Mouse (Mus musculus) stomach, embryonic 14.5 days (tissue): ENCODE measurements around the gene Exosc8. TPM values are rescaled to one million over a fixed set of nuclear protein-coding genes. Genes with fewer than 3 reads are reported as not detected.
"Not testable (repeated sequence)": the region's sequence is repeated elsewhere in the genome, so short reads cannot be mapped to it uniquely, and the experiment has no call there.

ENCODE experiments used
- ATAC-seq: fragments of 200-750 bp; cut with Nextera tagmentation; 2 replicates; pipeline ENCODE4 v1.8.0; 2017; ENCODE audit warnings: low read depth, moderate TSS enrichment; ENCODE audit not compliant: insufficient number of reproducible peaks, insufficient read depth, low FRiP score
- H3K27ac ChIP-seq: fragments of 300-500 bp; sonication (generic); 2 replicates; pipeline ENCODE4 v1.5.1; 2014; ENCODE audit warnings: mild to moderate bottlenecking, low read length, moderate library complexity, mixed read lengths
- H3K27me3 ChIP-seq: fragments of 300-500 bp; sonication (generic); 2 replicates; pipeline ENCODE4 v1.6.1; 2014; ENCODE audit warnings: low read length, control low read depth, mixed read lengths; ENCODE audit not compliant: control insufficient read depth, insufficient read depth
- H3K36me3 ChIP-seq: fragments of 300-500 bp; sonication (generic); 2 replicates; pipeline ENCODE4 v1.6.1; 2014; ENCODE audit warnings: mild to moderate bottlenecking, control low read depth, low read length, moderate library complexity, mixed read lengths; ENCODE audit not compliant: control insufficient read depth, insufficient read depth
- H3K4me1 ChIP-seq: fragments of 300-500 bp; sonication (generic); 2 replicates; pipeline ENCODE4 v1.6.1; 2014; ENCODE audit warnings: low read length, control low read depth, mixed read lengths; ENCODE audit not compliant: control insufficient read depth, insufficient read depth
- H3K4me2 ChIP-seq: fragments of 300-500 bp; sonication (generic); replicated peaks from 2 replicates; pipeline ENCODE4 v1.6.1; 2014; ENCODE audit warnings: low read depth, low read length, control low read depth
- H3K4me3 ChIP-seq: fragments of 300-500 bp; sonication (generic); 2 replicates; pipeline ENCODE4 v1.5.1; 2014; ENCODE audit warnings: low read depth, low read length, control low read depth
- H3K9ac ChIP-seq: fragments of 300-500 bp; sonication (generic); replicated peaks from 2 replicates; pipeline ENCODE4 v1.6.1; 2014; ENCODE audit warnings: low read depth, mild to moderate bottlenecking, control low read depth, low read length, moderate library complexity, mixed read lengths
- H3K9me3 ChIP-seq: fragments of 300-500 bp; sonication (generic); 2 replicates; pipeline ENCODE4 v1.6.1; 2016; ENCODE audit warnings: low read depth, low read length, control low read depth; ENCODE audit not compliant: control insufficient read depth
- WGBS: fragments of 180-500 bp; shearing (Covaris S2); extraction: QIAGEN DNeasy Blood & Tissue Kit; methylation state at CpG from one replicate; pipeline ENCODE4 v1.1.7; 2014; 5-methylcytosine and 5-hydroxymethylcytosine counted together
- polyA plus RNA-seq: library from polyadenylated mRNA; unstranded; fragments of >200 nt; fragmentation: Nextera tagmentation; extraction: Ambion mirVana; gene quantifications from 2 replicates; pipeline ENCODE4 v1.2.1, GENCODE M21; 2014

The Exosc8 gene
- polyA plus RNA-seq, 1 experiment from 2014 or later, result 125 TPM

DNA sequence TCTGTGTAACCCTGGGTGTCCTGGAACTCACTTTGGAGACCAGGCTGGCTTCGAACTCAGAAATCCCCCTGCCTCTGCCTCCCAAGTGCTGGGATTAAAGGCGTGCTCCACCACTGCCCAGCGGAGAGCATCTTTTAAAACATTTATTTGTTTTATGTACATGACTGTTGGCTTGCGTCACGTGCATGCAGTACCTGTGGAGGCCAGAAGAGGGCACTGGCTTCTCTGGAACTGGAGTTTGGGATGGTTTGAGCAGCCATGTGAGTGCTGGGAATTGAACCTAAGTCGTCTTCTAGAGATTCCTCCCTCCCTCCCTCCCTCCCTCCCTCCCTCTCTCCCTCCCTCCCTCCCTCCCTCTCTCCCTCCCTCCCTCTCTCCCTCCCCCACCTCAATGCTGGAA lies 30.3 kb upstream of the Exosc8 start:
- peak overlapping the region; percentile 76; the same call in 1 of the 2 replicates for H3K27ac ChIP-seq
- H3K4me3 ChIP-seq, H3K27me3 ChIP-seq, H3K9me3 ChIP-seq, H3K9ac ChIP-seq, ATAC-seq, H3K4me2 ChIP-seq, H3K36me3 ChIP-seq, H3K4me1 ChIP-seq: not testable (repeated sequence)
- WGBS, result 85% methylated on average over 6 of the region's 6 CpGs

DNA sequence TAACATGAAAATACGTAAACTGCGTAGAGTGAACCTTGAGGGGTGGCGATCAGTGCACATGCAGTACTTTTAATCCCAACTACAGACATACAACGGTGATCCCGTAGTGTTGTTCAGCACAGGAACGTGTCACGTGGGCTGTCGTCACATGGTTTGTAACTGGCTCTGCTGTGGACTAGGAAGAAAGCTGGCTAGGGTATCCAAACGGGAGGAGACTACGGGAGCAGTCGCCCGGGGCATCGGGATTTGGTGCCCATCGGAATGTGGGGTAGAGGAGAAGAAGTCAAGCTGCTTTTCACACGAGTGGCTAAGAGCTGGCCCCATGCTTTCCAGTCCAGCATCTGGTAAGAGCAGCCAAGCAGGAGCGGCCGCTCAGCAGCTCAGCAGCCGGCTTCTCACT lies 29.2 kb upstream of the Exosc8 start:
- Histone ChIP-seq H3K4me2 (peak overlapping the region; percentile 18; the same call in 1 of the 2 replicates), H3K27ac (no peak overlapping the region), H3K9me3 (no peaks in the 10 kb centered on the region), H3K27me3 (no peaks in the 10 kb centered on the region), H3K4me3 (no peak overlapping the region), H3K36me3 (no peaks in the 10 kb centered on the region), H3K9ac (no peak overlapping the region), H3K4me1 (no peaks in the 10 kb centered on the region; the same call in 1 of the 2 replicates)
- ATAC-seq, result no peak
- WGBS, result 69% methylated on average over 18 of the region's 18 CpGs

DNA sequence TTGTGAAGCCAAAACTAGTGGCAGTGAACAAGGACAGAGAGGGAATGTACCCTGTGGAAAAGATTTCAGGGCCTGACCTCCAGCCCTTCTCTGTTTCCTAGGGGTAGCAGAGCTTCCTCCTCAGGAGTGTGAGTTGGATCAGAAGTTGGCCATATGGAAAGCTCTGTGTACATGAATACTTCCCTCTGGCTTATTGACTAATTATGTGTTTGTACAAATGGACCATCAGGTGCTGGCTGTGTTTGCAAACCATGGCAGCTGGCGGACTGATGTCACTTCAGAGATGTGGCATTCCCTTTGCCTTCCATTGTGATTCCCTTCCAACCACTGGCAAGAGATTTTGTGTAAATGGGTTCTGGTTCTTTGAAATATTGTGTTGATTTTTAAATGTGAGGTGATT lies 26.1 kb upstream of the Exosc8 start:
- Histone ChIP-seq H3K4me1 (peaks cover 9% of the 10 kb centered on the region; the same call in 1 of the 2 replicates), H3K4me2 (no peak overlapping the region), H3K9ac (no peak overlapping the region), H3K27ac (no peak overlapping the region), H3K27me3 (no peaks in the 10 kb centered on the region), H3K9me3 (no peaks in the 10 kb centered on the region), H3K4me3 (no peak overlapping the region), H3K36me3 (no peaks in the 10 kb centered on the region)
- WGBS, result 67% methylated on average over 1 of the region's 1 CpGs
- ATAC-seq, result no peak

DNA sequence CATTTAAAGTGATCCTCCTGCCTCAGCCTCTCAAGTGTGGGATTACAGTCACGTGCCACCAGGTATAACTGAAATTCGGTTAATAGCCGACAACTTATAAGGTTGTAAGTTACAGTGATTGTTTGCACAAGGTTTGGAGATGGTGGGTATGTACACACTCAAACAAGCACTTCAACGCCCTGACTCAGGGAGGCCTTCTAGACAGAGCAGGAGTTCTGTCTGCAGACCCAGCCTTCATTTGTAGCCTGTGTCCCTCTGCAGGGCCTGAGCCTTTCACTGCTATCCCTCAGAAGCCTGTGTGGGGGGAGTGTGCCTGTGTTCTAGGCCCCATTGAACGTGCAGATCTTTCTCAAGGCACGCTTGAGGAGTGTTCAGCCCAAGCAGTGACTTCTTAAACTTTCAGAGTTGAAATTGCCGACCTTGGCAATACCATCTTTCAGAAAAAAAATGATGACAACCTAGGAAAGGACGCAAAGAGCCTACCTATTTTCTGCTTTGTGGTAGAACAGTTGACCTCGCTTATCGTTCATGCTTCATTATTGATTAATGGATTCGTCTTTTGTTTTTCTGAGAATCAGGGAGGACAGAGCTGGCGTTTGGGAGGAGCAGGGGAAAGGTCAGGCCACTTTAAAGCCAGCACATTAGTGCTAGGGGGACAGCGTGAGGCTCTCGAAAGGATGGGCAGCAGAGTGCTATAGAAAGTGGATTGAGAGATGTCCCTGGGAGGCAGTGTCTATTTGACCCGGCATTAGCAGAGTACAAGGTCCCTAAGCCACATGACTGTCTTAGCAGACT lies 25.3 kb upstream of the Exosc8 start:
- Histone ChIP-seq H3K36me3 (no peaks in the 10 kb centered on the region), H3K9me3 (no peaks in the 10 kb centered on the region), H3K27me3 (no peaks in the 10 kb centered on the region), H3K27ac (no peak overlapping the region), H3K4me3 (no peak overlapping the region), H3K4me1 (peaks cover 9% of the 10 kb centered on the region; the same call in 1 of the 2 replicates), H3K4me2 (no peak overlapping the region), H3K9ac (no peak overlapping the region)
- WGBS, result 48% methylated on average over 15 of the region's 15 CpGs
- no peak for ATAC-seq

DNA sequence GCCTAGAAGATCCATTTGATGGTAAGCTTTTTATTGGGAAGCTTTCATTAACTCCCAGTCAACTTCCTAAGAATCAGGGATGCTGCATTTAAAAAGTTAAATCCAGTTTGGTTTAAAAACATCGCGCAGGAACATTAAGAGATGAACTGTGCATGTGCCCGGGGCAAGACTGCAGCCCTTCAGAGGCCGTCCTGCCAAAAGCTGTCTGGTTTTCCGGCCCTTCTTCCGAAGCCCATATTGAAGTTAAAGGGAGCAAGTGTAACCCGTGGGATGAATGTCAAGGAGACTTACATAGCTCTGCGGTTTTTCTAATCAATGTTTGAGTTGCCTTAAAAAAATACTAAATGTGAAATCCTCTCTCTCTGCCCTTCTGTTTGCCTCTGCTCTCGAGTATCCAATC lies 24.0 kb upstream of the Exosc8 start:
- Histone ChIP-seq H3K36me3 (no peaks in the 10 kb centered on the region), H3K9ac (no peak overlapping the region), H3K4me1 (peaks cover 9% of the 10 kb centered on the region; the same call in 1 of the 2 replicates), H3K4me3 (no peak overlapping the region), H3K27me3 (no peaks in the 10 kb centered on the region), H3K4me2 (no peak overlapping the region), H3K9me3 (no peaks in the 10 kb centered on the region), H3K27ac (no peak overlapping the region)
- ATAC-seq, result no peak
- 57% methylated on average over 9 of the region's 9 CpGs for WGBS

DNA sequence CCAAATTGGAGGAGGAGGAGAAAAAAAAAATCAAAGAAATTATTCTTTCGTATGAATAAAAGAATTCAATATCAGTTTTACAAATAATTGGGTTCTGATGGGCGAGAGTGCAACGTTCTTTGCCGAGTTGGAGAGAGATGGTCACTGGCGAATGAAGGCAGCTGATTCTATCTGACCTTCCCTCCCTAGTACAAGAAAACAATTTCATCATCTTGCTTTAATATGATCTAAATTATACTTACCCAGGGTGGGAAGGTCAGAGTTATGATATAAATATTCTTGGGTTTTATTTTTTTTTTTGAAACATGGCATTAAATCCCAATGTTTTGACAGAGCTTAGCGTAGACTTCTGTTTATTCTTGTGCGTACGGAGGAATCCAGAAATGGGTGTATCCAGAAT lies 22.3 kb upstream of the Exosc8 start:
- H3K9ac ChIP-seq, result no peak overlapping the region
- WGBS, result 48% methylated on average over 8 of the region's 8 CpGs
- H3K36me3 ChIP-seq, result no peaks in the 10 kb centered on the region
- H3K4me1 ChIP-seq, result peaks cover 9% of the 10 kb centered on the region; the same call in 1 of the 2 replicates
- no peaks in the 10 kb centered on the region for H3K27me3 ChIP-seq
- H3K27ac ChIP-seq, result no peak overlapping the region
- ATAC-seq, result no peak
- H3K9me3 ChIP-seq, result no peaks in the 10 kb centered on the region
- no peak overlapping the region for H3K4me3 ChIP-seq
- H3K4me2 ChIP-seq, result peak overlapping the region; percentile 96

DNA sequence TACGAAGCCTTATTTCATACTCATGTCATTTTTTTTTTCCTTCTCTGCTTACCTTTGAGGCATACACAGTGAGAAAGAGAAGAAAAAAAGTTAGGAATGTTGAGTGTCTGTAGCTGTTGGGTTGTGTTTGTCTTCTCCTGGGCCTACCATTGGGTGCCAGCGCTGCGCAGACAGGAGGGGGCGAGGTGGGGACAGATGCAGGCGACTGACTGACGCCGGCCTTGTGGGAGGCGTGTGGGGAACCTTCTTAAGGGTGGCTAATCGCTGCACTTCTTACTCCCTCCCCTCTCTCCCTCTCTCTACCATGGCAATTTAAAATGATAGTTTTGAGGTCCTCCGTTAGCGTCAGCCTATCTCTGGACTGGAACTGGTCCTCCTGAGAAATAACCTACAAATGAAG lies 20.9 kb upstream of the Exosc8 start:
- Histone ChIP-seq H3K4me2 (peak overlapping the region; percentile 96), H3K36me3 (no peaks in the 10 kb centered on the region), H3K27ac (peak overlapping the region; percentile 68), H3K4me1 (peaks cover 9% of the 10 kb centered on the region; the same call in 1 of the 2 replicates), H3K4me3 (peak overlapping the region; percentile 69), H3K9ac (0 out of 2 replicates have a peak overlapping the region, but pooled peaks have one; percentile 28), H3K27me3 (no peaks in the 10 kb centered on the region), H3K9me3 (no peaks in the 10 kb centered on the region)
- 2% methylated on average over 11 of the region's 11 CpGs for WGBS
- ATAC-seq, result no peak

DNA sequence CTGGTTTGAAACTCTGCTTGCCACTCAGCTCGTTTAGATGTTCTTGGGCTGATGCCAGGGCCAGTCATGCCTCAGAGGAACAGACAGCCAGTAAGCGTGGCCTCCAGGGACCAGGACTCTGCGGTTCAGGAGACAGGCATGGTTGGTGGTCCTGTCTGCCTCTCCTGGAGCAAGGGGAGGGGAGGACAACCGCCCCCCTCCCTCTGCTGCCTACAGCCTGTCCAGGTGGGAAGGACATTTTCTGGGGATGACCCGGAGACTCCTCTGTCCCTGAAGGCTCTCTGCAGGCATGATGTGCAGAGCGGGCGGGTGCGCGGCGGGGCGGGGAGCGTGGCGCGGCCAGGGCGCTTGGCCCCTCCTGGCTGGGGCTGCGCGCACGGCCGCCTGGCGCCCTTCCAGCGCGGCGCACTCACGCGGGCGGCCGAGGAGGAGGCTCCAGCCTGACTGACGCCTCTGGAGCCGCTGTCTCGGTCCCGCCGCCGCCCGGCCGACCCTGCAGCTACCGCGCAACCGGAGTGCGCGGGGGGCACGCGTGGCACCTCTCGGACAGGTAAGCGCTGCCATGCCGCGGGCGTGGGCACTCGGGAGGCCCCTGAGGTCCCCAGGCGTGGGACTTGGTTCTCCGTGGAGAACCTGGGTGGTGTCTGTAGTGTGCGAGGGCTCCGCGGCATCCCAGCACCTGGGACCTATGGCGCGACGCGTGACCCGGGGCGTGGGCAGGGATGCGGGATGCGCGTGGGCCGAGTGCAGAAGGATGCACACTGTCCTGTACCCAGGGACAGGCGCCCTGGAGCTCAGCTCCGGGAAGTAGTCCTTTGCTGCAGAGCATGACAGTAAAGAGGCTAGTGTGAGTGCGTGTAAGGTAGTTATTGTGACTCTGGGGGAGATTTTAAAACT lies 20.2 kb upstream of the Exosc8 start, which contains the start of gene Smad9:
Smad9 (plus strand) TSS at position 438 of the 897 bp plus-strand sequence.
- Histone ChIP-seq H3K4me2 (peak within 1 kb of the TSS; percentile 96), H3K36me3 (peaks cover 2% of the 10 kb centered on the region; the same call in 1 of the 2 replicates), H3K4me1 (peaks cover 9% of the 10 kb centered on the region; the same call in 1 of the 2 replicates), H3K27ac (peak within 1 kb of the TSS; percentile 68), H3K4me3 (peak within 1 kb of the TSS; percentile 69), H3K9me3 (no peaks in the 10 kb centered on the region), H3K9ac (peak within 1 kb of the TSS; percentile 66), H3K27me3 (no peaks in the 10 kb centered on the region)
- WGBS, result under 1% methylated on average over 65 of the region's 66 CpGs
- ATAC-seq, result peak; percentile 81
